Mouse (Mus musculus): ENCODE data around the gene Sarnp.

DNA sequence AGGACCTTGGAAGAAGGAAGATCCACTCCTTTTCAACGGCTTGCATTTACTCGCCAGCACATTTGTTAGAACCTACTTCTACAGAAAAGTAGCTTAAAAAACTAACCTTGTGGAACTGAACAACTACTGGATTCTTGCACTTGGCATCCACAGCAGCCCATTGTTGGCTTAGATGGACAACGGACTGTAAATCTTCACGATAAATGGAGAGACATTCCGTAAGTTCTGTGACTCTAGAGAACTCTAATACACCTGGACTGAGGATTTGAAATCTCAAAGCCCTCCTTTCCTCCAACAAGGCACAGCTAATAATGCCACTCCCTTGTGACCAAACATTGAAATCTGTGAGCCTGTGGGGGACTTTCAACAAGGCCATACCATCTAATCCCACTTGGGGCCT lies 26.1 kb downstream of the Sarnp start:
- TF ChIP-seq USF1 (IDR thresholded peaks at IDR 0.05; ENCODE audit: low read depth) (no peak), CTCF (IDR thresholded peaks at IDR 0.05; ENCODE audit: control insufficient read depth, insufficient read depth, insufficient read length) (no peak), MYOD1 (IDR thresholded peaks at IDR 0.05; ENCODE audit: control insufficient read depth, insufficient read length, low read depth) (no peak), MYOG (IDR thresholded peaks at IDR 0.05; ENCODE audit: control insufficient read depth, extremely low read depth, insufficient read length) (no peak), MAX (IDR thresholded peaks at IDR 0.05) (no peak), FOSL1 (IDR thresholded peaks at IDR 0.05; ENCODE audit: insufficient read depth, low read length, poor library complexity, severe bottlenecking) (no peak), CEBPB (IDR thresholded peaks at IDR 0.05; ENCODE audit: low read depth) (no peak)
